Mouse (Mus musculus): ENCODE measurements around the gene Ctnnd2.

Ctnnd2 gene

DNA sequence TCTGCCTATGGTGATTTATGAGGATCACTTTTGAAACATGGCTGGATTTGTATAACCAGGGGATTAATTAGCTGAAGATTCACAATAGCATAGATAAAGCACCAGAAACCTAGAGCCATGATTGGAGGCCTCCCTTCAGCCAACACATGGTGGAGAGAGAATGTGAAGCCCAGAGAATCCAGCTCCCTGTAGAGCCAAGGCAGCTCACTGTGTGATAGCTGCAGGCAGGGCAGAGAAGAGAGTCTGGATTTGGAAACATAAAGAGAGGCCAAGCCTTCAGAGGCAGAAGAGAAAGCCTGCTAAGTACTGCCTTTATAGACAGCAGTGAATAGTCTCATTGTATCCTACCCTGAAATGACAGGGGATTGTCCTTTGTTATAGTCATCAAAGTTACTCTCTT, 340.7 kb downstream of the Ctnnd2 start:
- no peak for DNase-seq (ENCODE audit: low read depth, low spot score)

- DNase-seq (ENCODE audit: low read depth, low spot score): no peak
These were observed 343.0 kb downstream of the Ctnnd2 start for GRCm38 (mm10) chr15:30515425-30515824.

DNA sequence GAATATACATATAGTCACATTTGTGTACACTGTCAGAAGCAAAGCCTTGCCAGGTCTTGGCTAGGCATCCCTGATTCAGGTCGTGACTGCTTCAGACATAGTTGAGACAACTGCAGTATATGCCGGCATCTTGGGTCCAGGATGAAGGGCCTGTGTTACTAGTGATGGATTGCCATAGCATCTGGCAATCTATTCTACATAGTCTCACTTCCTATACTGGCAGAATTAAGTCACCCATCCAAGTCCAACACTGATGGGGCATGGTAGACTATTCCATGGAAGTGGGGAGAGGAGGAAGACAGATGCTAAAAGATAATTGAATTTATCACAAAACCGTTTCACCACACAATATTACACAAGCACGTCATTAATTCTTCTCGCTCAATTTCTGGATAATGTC, 369.1 kb downstream of the Ctnnd2 start:
- no peak for DNase-seq (ENCODE audit: low read depth, low spot score)

- DNase-seq (ENCODE audit: low read depth, low spot score): no peak
These were observed 375.9 kb downstream of the Ctnnd2 start for GRCm38 (mm10) chr15:30548263-30548662.

- no peak for DNase-seq (ENCODE audit: low read depth, low spot score)
These were observed 378.6 kb downstream of the Ctnnd2 start for GRCm38 (mm10) chr15:30550956-30551355.

DNA sequence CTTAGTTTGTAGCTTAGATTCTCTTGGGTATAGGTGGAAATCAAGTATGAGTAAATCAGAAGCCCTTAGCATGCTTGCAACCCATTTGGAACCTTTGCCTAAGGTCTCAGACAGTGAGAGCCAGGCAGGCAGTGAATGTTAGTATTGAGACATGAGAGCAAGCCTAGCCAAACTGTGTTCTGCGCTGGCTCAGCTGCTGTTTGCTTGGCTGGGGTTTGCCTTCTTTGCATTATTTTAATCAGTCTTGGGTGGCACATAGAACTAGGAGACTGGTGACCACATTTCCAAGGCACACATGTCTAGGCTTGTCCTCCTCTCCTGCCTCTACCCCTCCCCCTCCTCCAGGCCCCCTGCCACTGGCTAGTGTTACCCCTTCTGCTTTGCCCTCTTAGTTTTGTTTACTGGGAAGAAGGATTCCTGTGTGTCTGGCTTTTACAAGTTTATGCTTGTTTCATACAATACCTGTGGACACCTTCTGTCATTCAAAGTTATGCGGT, 381.6 kb downstream of the Ctnnd2 start:
- DNase-seq (ENCODE audit: low read depth, low spot score): no peak

GRCm38 (mm10) chr15:30555787-30556186, 383.4 kb downstream of the Ctnnd2 start:
- DNase-seq (ENCODE audit: low read depth, low spot score): no peak

DNA sequence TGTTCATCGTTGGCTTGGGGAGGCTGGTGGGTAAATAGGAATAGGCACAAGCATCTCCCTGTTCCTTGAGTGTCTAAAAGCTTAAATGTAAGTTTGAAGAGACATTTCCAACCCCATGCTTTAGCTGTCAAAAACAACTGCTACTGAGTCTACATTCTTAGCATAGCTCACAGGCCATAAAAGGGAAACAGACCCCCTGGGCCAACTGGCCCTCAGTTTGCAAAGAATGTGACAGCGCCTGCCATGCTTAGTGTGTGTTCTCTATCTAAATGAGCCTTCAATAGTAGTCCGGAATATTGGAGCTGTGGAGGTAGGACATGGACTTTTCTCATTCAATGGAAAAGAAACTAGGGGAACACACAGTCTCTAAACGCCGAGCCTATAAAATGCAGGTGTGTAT, 390.0 kb downstream of the Ctnnd2 start:
- DNase-seq (ENCODE audit: low read depth, low spot score): no peak

GRCm38 (mm10) chr15:30564594-30564993, 392.2 kb downstream of the Ctnnd2 start:
- DNase-seq (ENCODE audit: low read depth, low spot score): no peak

- no peak for DNase-seq (ENCODE audit: low read depth, low spot score)
These were observed 397.9 kb downstream of the Ctnnd2 start for GRCm38 (mm10) chr15:30570254-30570800.

- DNase-seq (ENCODE audit: low read depth, low spot score): no peak
These were observed 415.1 kb downstream of the Ctnnd2 start for GRCm38 (mm10) chr15:30587446-30587845.

- no peak for DNase-seq (ENCODE audit: low read depth, low spot score)
These were observed 418.5 kb downstream of the Ctnnd2 start for GRCm38 (mm10) chr15:30590865-30591264.

GRCm38 (mm10) chr15:30595507-30595906, 423.1 kb downstream of the Ctnnd2 start:
- DNase-seq (ENCODE audit: low read depth, low spot score): no peak

- peak; percentile 66 for DNase-seq (ENCODE audit: low read depth, low spot score)
These were observed 438.2 kb downstream of the Ctnnd2 start for GRCm38 (mm10) chr15:30610613-30611012.

GRCm38 (mm10) chr15:30615451-30615850, 443.1 kb downstream of the Ctnnd2 start:
- DNase-seq (ENCODE audit: low read depth, low spot score): no peak

DNA sequence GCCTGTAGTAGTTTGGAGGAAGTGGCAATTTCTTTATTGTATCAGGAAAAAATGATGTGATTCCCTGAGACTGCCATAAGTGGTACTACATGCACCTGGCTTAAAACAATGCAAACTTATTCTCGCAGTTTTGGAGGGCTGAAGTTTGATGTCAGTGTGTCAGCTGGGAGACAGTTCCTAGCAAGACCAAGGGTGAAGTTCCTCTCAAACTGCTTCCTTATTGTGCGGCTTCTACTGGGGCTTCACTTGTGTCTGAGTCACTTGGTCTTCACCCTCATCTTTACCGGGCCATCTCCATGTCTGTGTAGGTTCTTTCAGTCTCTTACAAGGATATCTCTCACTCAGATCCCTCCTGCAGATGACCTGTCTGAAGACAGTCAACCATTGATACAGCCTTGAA, 444.5 kb downstream of the Ctnnd2 start:
- DNase-seq (ENCODE audit: low read depth, low spot score): no peak

GRCm38 (mm10) chr15:30617932-30618331, 445.5 kb downstream of the Ctnnd2 start:
- DNase-seq (ENCODE audit: low read depth, low spot score): no peak

- no peak for DNase-seq (ENCODE audit: low read depth, low spot score)
These were observed 456.1 kb downstream of the Ctnnd2 start for GRCm38 (mm10) chr15:30628524-30628923.

DNA sequence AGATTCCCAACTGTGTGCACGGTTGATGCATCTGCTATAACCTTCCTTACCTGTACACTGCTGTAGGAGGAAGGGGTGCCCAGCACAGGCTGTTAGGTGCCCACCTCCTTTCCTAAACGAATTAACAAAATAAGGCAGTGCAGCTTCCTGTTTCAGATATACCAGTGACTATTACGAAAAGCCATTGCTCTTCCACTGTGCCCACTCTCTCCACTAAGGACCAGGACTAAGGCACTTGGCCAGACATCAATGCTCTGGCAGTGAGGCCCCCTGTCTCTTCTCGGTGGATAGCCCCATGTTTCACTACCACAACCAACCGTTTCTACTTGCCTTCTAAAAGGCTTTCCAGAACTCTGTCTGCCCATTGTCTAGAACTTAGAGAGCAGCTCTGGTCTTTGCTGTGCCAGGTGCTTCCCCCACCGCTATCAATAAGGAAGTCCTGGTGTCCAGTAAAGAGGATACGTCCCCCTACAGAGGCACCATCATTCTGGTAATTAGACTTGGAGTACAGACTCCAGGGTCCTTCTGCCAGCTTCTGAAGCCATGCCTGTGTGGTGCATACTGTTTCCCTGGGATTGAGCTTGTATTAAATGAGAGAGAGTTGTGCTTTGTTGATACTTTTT, 459.8 kb downstream of the Ctnnd2 start:
- no peak for DNase-seq (ENCODE audit: low read depth, low spot score)

DNA sequence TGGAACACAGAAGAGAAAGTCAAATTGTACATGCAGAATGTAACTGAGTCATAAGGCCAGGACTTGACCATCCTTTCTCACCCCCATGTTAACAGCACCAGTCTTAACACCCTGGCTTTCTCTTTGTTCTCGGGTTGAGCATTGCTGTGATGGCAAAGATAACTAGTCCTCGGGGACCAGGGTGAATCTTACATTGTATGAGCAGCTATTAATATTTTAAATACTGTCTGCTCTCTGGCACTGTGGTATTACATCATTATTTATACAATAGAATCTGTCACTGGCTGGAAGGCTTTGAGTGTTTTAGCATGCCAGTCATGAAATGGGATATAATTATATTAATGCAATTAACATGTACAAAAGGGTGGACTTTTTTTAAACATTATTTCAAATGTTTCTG, 461.5 kb downstream of the Ctnnd2 start:
- no peak for DNase-seq (ENCODE audit: low read depth, low spot score)

DNA sequence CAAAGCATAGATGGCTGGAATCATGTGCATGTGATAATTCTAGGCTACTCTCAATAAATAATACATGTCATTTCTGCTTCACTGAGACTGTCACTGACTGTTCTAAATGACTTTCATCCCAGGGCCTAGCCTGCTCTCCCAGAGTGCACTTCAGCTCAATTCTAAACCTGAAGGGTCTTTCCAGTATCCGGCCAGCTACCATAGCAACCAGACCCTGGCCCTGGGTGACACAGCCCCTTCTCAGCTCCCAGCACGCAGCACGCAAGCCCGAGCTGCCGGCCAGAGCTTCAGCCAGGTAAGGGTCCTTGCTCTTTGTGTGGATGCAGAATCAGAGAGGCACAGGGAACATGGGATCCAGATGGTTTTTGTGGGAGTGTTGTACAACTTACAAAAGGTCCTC, 462.1 kb downstream of the Ctnnd2 start:
- no peak for DNase-seq (ENCODE audit: low read depth, low spot score)

DNA sequence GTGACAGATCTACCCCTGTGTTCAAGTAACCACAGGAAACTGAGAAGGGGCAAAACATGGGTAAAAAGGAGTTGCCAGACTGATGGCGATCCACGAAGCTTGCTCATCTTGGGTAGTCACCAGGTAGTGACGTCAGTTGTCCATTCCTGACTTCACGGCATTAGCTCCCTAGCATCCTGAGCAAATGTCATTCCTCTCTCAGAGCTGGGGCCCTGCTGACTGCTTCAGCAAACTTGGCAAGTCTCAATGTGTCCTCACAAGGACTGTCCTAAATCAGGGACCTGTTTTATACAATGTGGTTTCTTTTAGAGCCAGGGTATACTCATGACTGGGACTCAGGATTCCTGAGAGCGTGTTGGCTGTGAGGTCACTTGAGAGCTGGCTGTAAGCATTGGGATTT, 468.3 kb downstream of the Ctnnd2 start:
- DNase-seq (ENCODE audit: low read depth, low spot score): no peak

GRCm38 (mm10) chr15:30645688-30646087, 473.3 kb downstream of the Ctnnd2 start:
- DNase-seq (ENCODE audit: low read depth, low spot score): no peak
